In the genomic region with DNA sequence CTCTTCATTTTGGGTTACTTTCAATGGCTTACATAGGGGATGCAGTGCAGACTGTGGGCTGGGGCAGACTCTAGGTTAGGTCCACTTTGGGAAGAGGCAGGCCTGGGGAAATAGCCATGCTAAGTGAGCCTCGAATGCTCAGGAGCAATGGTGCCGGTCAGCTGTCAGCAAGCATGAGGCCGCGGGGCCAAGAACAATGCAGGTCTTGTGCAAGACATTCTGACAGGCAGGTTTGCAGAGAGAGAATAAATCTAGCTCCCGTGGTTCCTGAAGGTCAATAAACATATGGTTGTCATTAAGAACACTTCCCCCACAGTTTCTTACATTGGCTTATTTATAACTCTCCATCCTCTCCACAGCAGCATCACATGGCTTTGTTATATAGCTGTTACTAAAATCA, we compare ENCODE assay signal across 21 mouse cellular contexts.
DNase-seq lines count a peak whose midpoint lies in the region; ATAC-seq and TF ChIP-seq lines count a peak whose summit lies in the region.
"Had no signal": no experiment of that assay in that cellular context is flagged by ENCODE, and none has a peak within 500 bp of the region (broad histone marks: within the 10 kb centered on the region; RNA-seq: fewer than 3 reads in every experiment).

No protein-coding gene starts in this region.

- no peak for DNase-seq in kidney, postnatal 4 days
- peak; percentile 71 for DNase-seq in embryo, embryonic 10 days (ENCODE audit: low spot score)
- peak; percentile 23 for DNase-seq in embryonic facial prominence, embryonic 14.5 days (ENCODE audit: low spot score)
- DNase-seq in limb, embryonic 14.5 days (ENCODE audit: low spot score): peak; percentile 27
- no peak for DNase-seq in thymus, postnatal 14 days
- DNase-seq: adrenal gland, postnatal 14 days; B cell, adult 2 months; cerebellum, adult 8-10 months; gastrocnemius, postnatal 10 days; heart, adult 2 months; kidney, adult 11 months; layer of hippocampus, postnatal 36 days; lung, postnatal 14 days; thymus, postnatal 25 days had no signal

- no peak overlapping the region for H3K4me2 ChIP-seq in kidney, embryonic 14.5 days (replicated peaks; ENCODE audit: low read depth, low read length)
- no peak overlapping the region for H3K4me2 ChIP-seq in embryonic facial prominence, embryonic 14.5 days (ENCODE audit: low read depth, low read length)
- no peak overlapping the region for H3K4me2 ChIP-seq in limb, embryonic 14.5 days (replicated peaks; ENCODE audit: low read depth, low read length, severe bottlenecking)
- H3K4me2 ChIP-seq: hindbrain, embryonic 12.5 days; liver, embryonic 15.5 days; neural tube, embryonic 13.5 days had no signal

- H3K9ac ChIP-seq in kidney, embryonic 14.5 days (ENCODE audit: low read depth, low read length): no peak overlapping the region
- no peak overlapping the region for H3K9ac ChIP-seq in embryonic facial prominence, embryonic 14.5 days (ENCODE audit: low read depth, low read length)
- H3K9ac ChIP-seq in limb, embryonic 14.5 days (ENCODE audit: low read depth, low read length, severe bottlenecking): no peak overlapping the region
- H3K9ac ChIP-seq: hindbrain, embryonic 12.5 days; liver, embryonic 15.5 days; neural tube, embryonic 13.5 days had no signal

- no peak for TF ChIP-seq POLR2A in limb, embryonic 14.5 days (IDR thresholded peaks at IDR 0.05; ENCODE audit: borderline replicate concordance, extremely low read depth, insufficient read depth, insufficient read length)

- H3K9me3 ChIP-seq in kidney, embryonic 14.5 days (ENCODE audit: control insufficient read depth, low read length): no peaks in the 10 kb centered on the region
- H3K9me3 ChIP-seq in embryonic facial prominence, embryonic 14.5 days (ENCODE audit: control insufficient read depth, low read length): no peaks in the 10 kb centered on the region
- no peaks in the 10 kb centered on the region for H3K9me3 ChIP-seq in limb, embryonic 14.5 days (ENCODE audit: control insufficient read depth, low read length)
- H3K9me3 ChIP-seq: hindbrain, embryonic 12.5 days; liver, embryonic 15.5 days; neural tube, embryonic 13.5 days had no signal

- no peak overlapping the region for H3K4me3 ChIP-seq in kidney, embryonic 14.5 days (ENCODE audit: low read length)
- no peak overlapping the region for H3K4me3 ChIP-seq in embryonic facial prominence, embryonic 14.5 days (ENCODE audit: low read depth, low read length)
- no peak overlapping the region for H3K4me3 ChIP-seq in limb, embryonic 14.5 days (replicated peaks; ENCODE audit: low read length)
- H3K4me3 ChIP-seq: heart, adult 2 months; hindbrain, embryonic 12.5 days; liver, embryonic 15.5 days; neural tube, embryonic 13.5 days had no signal

- peak; percentile 68 for ATAC-seq in kidney, embryonic 14.5 days (ENCODE audit: low FRiP score, low TSS enrichment)
- ATAC-seq in embryonic facial prominence, embryonic 14.5 days (ENCODE audit: low read depth): no peak
- peak; percentile 70; the same call in 1 of the 2 replicates for ATAC-seq in limb, embryonic 14.5 days (ENCODE audit: low FRiP score, low read depth)
- ATAC-seq in activated CD4-positive, CD25-positive, alpha-beta regulatory T cell, adult 4 months: no peak
- ATAC-seq in megakaryocyte, adult 5-6 weeks (ENCODE audit: poor library complexity, severe bottlenecking): no peak

- WGBS in kidney, embryonic 14.5 days: 43% methylated on average over 5 of the region's 5 CpGs
- WGBS in embryonic facial prominence, embryonic 14.5 days: 23% methylated on average over 5 of the region's 5 CpGs
- WGBS in limb, embryonic 14.5 days: 17% methylated on average over 5 of the region's 5 CpGs

- H3K27me3 ChIP-seq in kidney, embryonic 14.5 days (ENCODE audit: control insufficient read depth, insufficient read depth, low read length): no peaks in the 10 kb centered on the region
- H3K27me3 ChIP-seq in embryonic facial prominence, embryonic 14.5 days (replicated peaks; ENCODE audit: control insufficient read depth, insufficient read depth, low read length): no peaks in the 10 kb centered on the region
- no peaks in the 10 kb centered on the region for H3K27me3 ChIP-seq in limb, embryonic 14.5 days (ENCODE audit: control insufficient read depth, insufficient read depth, low read length)
- H3K27me3 ChIP-seq: hindbrain, embryonic 12.5 days; liver, embryonic 15.5 days; neural tube, embryonic 13.5 days had no signal

- no peaks in the 10 kb centered on the region for H3K36me3 ChIP-seq in kidney, embryonic 14.5 days (ENCODE audit: control insufficient read depth, insufficient read depth, low read length)
- no peaks in the 10 kb centered on the region for H3K36me3 ChIP-seq in embryonic facial prominence, embryonic 14.5 days (ENCODE audit: control insufficient read depth, insufficient read depth, low read length)
- H3K36me3 ChIP-seq in limb, embryonic 14.5 days (ENCODE audit: control insufficient read depth, insufficient read depth, low read length): no peaks in the 10 kb centered on the region
- H3K36me3 ChIP-seq: hindbrain, embryonic 12.5 days; liver, embryonic 15.5 days; neural tube, embryonic 13.5 days had no signal

- no peaks in the 10 kb centered on the region for H3K4me1 ChIP-seq in kidney, embryonic 14.5 days (ENCODE audit: control insufficient read depth, insufficient read depth, low read length)
- no peaks in the 10 kb centered on the region for H3K4me1 ChIP-seq in embryonic facial prominence, embryonic 14.5 days (ENCODE audit: control insufficient read depth, insufficient read depth, low read length)
- no peaks in the 10 kb centered on the region for H3K4me1 ChIP-seq in limb, embryonic 14.5 days (ENCODE audit: control insufficient read depth, insufficient read depth, low read length)
- H3K4me1 ChIP-seq: hindbrain, embryonic 12.5 days; liver, embryonic 15.5 days; neural tube, embryonic 13.5 days had no signal

- H3K27ac ChIP-seq in kidney, embryonic 14.5 days (ENCODE audit: low read depth, low read length): no peak overlapping the region
- no peak overlapping the region for H3K27ac ChIP-seq in embryonic facial prominence, embryonic 14.5 days (replicated peaks; ENCODE audit: low read depth, low read length)
- H3K27ac ChIP-seq in limb, embryonic 14.5 days (replicated peaks; ENCODE audit: low read depth, low read length): no peak overlapping the region
- H3K27ac ChIP-seq: heart, adult 2 months; hindbrain, embryonic 12.5 days; liver, embryonic 15.5 days; neural tube, embryonic 13.5 days; stomach, postnatal 0 days had no signal

Comparison
In these comparisons a context has a peak if more than half of its experiments do, and no peak if none do; other contexts are left out.
1. ATAC-seq: peak in kidney, embryonic 14.5 days (single experiment) and limb, embryonic 14.5 days (single experiment); none in embryonic facial prominence, embryonic 14.5 days (single experiment), activated CD4-positive, CD25-positive, alpha-beta regulatory T cell, adult 4 months (single experiment) and megakaryocyte, adult 5-6 weeks (single experiment).
2. DNase-seq: peak in embryo, embryonic 10 days (single experiment), embryonic facial prominence, embryonic 14.5 days (single experiment) and limb, embryonic 14.5 days (single experiment); none in kidney, postnatal 4 days (0 of 2) and thymus, postnatal 14 days (single experiment).